Mouse (Mus musculus) bone marrow macrophage, adult 2 months (primary cell): ENCODE results near the gene Nek2.

ENCODE experiments used
- CTCF ChIP-seq: IDR thresholded peaks from 2 replicates; pipeline ENCODE4 v1.5.1; 2012; ENCODE audit warnings: low read depth, mild to moderate bottlenecking, low read length, moderate library complexity
- POLR2A ChIP-seq: IDR thresholded peaks from 2 replicates; pipeline ENCODE4 v1.6.1; 2012; ENCODE audit warnings: mild to moderate bottlenecking, low read depth, low read length, borderline replicate concordance

GRCm38 (mm10) chr1:191807979-191808378 is 13.3 kb upstream of the Nek2 start:
- no peak for TF ChIP-seq POLR2A
- TF ChIP-seq CTCF = no peak
